Mouse (Mus musculus) CD4-positive, CD25-positive, alpha-beta regulatory T cell, adult 4 months (primary cell): ENCODE data around the gene Shroom3. TPM values are rescaled to one million over a fixed set of nuclear protein-coding genes. Genes with fewer than 3 reads are reported as not detected.

ENCODE experiments used
- ATAC-seq: one replicate; pipeline ENCODE4 v1.8.0; 2017
- polyA plus RNA-seq, 2 experiments: library from polyadenylated mRNA; unstranded; fragments of 100-300 nt; shearing (Covaris generic); gene quantifications; one replicate each; pipeline ENCODE4 v1.2.1; 2017

The Shroom3 gene
- polyA plus RNA-seq, 2 experiments from 2014 or later = not detected

DNA sequence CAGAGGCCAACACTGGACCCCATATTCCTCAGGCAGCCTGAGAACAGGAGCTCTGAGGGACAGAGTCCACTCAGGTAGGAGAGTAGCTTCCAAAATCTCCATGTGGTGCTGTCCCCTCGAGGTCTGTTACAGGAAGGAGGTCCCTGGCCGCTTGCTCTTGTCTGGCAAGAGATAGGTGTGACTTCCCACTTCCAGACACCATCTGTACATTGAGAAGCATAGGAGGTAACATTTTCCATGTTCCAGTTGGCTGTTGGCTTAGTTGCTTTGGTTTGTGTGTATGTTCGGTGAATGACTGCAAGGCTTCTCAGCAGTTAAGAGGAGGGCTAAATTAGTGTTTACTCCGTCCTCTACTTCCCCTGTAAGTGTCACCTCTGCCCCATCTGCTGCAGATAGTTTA, 254.5 kb downstream of the Shroom3 start:
- ATAC-seq = no peak

DNA sequence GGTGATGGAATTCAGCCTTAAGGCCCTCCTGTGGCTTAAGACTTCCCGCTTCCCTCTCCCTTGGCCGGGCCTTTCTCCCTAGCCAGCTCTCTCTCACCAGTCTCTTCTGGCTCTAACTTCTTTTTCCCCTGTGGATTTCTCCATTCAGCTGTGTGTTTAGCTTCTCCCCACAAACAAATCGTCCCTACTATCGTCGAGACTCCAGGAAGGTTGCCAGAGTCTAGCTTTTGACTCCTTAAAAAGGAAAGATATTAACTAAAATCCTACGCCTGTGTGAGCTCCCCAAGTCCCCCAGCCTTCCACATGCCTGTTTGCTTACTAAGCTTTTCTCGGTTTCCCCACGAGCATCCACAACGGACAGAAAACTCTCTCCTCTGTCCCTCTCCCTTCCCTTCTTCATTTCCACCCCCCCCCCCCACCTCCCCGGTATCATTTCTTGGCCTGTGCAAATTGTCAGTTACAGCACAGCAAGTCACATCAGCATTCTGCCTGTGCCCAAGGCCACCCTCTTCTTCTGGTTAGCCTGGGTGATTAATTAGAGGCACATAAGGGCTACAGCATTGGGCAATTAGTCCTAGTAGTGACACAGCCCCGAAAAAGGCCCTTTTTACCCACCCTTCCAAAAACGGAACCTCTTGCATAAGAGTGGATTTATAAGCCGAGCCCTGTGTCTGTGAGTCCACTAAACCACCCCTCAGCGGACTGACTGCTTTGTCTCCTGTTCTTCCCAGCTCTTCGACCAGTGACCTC, 256.2 kb downstream of the Shroom3 start:
- ATAC-seq = no peak

DNA sequence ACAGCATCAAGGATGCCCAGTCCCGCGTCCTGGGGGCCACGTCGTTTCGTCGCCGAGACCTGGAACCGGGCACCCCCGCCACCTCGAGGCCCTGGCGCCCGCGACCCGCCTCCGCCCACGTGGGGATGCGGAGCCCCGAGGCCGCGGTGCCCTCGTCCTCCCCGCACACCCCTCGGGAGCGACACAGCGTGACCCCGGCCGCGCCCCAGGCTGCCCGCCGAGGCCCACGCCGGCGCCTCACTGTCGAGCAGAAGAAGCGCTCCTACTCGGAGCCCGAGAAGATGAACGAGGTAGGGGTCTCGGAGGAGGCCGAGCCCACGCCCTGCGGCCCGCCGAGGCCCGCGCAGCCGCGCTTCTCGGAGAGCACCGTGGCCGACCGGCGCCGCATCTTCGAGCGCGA, 258.9 kb downstream of the Shroom3 start:
- no peak for ATAC-seq

DNA sequence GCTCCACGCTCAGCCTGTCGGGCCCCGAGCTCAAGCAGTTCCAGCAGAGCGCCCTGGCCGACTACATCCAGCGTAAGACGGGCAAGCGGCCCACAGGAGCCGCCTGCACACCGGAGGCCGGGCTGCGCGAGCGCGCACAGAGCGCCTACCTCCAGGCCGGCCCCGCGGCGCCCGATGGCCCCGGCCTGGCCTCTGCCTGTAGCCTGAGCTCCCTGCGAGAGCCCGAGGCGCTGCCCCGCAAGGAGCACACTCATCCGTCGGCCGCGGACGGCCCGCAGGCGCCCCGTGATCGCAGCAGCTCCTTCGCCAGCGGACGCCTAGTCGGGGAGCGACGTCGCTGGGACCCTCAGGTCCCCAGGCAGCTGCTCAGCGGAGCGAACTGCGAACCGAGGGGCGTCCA, 259.3 kb downstream of the Shroom3 start:
- ATAC-seq = no peak

DNA sequence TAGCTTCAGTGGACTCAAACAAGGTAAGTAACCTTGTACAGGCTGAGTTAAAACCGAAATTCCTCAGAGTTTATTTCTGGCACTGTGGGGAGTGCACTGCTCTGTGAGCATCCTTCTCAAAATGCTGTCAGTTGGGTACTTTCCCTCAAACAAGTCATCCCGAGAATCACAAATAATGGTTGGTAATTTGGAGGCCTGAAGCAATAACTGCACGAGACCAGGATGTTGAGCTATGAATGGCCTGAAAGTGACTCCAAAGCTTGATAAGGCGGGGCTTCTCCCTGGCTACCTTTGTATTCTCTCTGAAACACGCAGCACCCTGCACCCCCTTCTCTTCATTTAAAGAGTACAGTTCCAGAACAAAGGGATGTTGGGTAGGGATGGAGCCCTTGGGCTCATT, 261.6 kb downstream of the Shroom3 start:
- ATAC-seq = no peak

DNA sequence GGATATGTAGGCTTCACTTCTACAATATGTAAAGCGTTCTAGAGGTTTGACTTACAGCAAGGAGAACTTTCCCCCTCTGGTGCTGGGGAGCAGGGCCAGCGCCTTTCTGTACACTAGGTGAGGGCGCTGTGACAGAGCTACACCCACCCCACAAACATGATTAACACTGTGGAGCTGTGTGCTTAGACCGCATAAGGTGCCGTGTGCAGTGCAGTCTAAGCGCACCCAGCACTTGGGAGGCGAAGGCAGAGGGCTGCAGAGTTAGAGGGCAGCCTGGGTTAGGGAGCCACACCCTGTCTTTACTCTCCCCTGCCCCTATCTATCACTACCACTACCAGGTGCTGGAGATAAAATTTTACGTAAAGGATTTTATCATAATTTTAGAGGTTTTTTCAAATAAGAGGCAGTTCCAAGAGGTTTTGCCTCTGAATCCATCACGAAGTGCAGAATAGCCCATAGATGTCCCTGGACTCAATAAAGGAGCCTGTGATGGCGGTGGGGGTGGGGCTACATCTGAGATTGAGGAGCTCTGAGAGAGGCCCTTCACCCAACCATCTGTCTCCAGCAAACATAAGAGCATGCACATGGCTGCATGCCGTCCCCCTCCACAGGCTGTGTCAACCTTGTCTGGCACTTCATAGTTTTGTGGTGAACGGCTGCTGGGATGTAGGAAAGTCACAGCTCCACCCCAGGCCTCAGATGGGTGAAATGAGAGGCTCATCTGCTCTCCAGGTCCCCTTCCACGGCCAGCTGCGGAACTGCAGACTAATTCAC, 265.9 kb downstream of the Shroom3 start:
- no peak for ATAC-seq

DNA sequence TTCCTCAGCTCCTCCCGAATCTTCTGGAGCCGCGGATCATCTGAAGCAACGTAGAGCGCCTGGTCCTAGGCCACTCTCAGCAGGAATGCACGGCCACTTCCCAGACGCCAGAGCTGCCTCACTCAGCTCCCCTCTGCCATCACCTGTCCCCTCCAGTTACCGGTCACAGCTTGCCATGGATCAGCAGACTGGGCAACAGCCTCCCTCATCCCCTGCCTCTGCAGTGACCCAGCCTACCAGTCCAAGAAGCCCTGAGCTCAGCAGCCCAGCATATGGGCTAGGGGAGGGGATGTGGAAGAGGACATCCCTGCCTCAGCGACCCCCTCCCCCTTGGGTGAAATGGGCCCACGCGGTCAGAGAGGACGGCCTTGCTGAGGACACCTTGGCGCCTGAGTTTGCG, 267.3 kb downstream of the Shroom3 start:
- ATAC-seq = no peak

DNA sequence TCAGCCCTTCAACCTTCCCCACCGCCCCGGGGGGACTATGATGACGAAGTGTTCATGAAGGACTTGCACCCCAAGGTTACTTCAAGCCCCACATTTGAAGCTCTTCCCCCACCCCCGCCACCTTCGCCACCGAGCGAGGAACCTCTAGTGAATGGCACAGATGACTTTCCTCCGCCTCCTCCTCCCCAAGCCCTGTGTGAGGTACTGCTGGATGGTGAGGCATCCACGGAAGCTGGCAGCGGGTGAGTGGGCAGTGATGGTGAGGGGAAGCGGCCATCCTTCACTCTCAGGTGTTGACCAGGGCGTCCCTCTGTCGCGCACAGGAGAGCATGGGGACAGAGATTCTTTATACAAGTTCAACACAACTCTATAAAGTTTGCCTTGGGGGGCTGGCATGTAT, 267.8 kb downstream of the Shroom3 start:
- no peak for ATAC-seq

DNA sequence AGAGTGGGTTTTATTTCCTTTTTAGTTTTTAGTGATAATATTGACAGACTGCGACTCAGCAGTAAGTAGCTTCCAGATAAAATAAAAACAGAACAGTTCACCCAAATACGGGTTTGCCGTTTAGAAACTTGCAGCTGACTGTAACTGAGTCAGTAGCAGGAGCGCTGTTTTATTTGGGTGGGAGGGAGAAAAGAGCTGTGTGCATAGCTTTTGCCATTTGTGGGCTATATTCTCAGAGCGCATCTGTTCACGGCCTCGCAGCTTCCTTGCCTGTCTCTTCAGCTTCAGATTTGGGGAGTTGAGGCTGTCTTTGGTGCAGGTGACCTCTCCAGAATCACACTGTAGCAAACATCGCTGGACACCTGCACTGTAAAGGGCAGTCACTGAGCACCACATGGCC, 270.6 kb downstream of the Shroom3 start:
- ATAC-seq = no peak

DNA sequence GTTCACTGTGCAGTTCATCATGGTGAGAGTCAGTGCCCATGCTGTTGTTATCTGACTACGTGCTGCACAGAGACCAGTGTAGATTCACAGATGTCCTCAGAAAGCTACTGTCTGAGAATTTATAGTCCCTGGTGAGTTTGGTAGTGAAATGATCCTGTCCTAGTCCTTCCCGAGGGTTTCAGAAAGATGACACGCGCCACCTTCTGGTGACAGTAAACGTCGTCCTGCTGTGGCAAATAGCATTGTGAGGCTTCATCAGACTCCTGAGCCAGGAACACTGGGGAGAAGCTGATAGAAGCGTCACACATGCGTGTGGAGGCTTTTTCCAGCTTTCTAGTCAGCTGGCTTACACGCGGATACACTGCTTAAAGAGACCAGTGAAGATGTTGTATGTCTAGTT, 271.1 kb downstream of the Shroom3 start:
- no peak for ATAC-seq

DNA sequence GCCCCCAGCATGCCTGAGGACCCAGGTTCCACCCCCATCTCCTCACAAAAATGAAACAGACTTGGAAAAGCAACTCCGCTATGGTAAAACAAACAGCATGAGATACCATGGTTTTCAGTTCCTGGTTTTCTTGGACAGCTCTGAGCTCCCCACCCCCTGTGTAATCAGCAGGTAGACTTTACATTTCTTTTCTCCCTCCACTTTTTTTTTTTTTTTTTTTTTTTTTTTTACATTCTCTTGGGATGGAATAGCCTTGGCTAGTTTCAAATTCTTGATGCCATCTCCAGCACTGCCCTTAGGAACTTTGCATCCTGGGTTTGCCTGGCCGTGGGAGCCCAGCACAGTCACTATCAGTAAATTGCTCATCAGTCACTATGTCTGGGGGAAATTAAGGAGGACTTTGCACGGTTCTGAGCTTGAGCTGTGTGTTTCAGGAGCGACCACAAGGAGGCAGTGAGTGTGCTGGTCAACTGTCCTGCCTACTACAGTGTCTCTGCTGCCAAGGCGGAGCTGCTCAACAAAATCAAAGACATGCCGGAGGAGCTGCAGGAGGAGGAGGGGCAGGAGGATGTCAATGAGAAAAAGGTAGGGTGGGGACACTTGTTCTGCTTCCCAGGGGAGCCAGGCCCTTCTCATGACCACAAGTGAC, 271.7 kb downstream of the Shroom3 start:
- no peak for ATAC-seq

DNA sequence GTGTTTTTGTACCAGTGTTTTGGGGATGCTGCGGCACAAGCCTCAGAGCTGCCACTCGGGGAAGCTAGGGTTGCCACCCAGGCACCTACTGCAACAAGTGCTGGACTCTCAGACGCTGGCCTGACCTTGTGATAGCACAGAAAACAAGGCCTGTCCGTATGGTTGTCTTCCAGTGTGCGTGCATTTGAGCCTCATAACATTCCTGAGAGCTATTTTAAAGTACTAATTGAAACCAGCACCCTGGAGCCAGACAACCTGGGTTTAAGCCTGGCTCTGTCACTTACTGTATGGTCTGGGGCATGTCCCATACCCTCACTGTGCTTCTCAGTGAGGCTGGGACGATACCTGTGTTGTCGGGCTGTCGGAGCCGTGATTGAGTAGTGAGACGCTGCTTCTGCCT, 276.1 kb downstream of the Shroom3 start:
- ATAC-seq = no peak

DNA sequence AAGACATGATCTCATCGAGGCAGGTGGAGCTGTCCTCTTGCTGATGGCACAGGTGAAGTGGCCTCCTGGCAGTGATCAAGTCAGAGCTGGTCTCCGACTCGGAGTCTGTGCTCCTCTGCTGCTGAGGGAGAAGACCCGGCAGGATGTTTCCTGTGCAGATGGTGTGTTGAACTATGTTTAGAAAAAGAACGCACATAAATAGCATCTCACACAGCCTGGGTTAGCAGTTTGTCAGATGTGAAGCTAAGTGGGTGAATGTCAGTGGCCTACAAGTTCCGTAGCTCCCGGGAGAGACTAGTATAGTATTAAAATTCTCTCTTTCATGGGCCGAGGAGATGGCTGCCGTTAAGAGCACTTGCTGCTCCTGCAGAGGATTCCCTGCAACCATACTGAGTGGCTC, 276.5 kb downstream of the Shroom3 start:
- no peak for ATAC-seq

DNA sequence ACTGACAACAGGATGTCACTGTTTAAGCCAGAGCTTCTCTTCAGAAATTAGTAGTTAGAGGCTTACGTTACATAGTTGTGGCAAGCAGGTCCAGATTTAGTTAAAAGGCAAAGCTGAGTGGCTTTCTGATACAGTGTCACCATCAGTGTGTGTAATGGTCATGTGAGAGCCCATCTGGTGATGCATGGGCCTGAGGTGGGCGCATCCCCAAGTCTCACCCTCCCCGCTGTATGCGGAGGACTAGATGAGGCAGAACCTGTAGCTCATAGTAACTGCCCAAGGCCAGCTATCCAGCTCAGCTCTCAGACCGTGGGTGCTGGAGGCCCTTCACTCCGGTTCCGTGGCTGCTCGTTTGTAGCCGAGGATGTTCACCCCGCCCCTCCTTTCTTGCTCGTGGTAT, 278.1 kb downstream of the Shroom3 start:
- no peak for ATAC-seq

DNA sequence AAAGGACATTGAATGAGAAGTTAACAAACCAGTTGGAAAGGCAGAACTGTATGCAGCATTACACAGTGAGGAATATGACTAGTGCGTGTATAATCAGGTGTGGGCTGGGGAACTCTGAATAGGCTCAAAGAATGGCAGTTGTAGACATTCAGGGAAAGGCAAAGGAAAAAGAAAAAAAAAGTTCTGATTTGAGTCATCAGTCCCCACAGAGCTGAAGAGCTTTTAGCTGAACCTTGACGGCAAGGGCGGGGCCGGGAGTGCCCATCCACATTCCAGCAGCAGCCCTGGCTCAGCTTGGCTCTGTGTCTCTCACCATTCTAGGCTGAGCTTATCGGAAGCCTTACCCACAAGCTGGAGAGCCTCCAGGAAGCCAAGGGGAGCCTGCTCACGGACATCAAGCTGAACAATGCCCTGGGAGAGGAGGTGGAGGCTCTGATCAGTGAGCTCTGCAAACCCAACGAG, 278.6 kb downstream of the Shroom3 start:
- ATAC-seq = no peak

DNA sequence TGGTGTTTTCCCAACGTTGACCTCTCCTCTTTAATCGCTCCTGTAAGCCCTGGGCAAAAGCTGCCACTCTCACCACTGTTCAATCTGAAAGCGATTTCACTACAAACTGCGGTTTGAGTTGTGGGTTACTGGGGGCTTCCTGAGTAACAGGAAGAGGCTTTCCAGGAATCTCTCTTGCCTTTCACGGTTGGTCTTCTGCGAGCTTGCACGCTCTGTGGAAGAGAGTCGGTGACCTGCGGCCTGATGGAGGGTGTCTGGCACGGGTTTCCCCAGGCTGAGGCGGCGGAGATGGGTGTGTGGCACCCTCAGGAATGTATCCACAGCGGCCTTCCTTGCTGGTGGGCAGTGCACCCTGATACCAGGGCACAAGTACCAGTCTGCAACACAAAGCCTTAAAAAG, 281.5 kb downstream of the Shroom3 start:
- no peak for ATAC-seq

DNA sequence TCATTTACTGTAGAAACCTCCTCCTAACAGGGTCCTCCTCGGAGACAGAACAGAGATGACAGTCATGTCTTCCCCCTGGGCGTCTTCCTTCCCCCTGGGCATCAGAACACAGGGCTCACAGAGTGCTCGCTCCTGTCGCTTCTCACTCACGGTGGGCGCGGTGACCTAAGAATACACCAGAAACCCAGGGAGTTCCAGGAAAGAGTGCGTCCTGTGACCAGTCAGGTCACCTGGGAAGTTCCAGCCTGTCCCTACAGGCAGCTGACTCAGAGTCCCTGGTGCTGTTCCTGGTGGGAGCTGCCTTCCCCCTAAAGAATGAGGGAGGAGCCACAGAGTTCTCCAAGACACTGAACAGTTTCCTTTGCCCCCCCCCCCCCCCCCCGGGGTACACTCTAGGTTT, 283.9 kb downstream of the Shroom3 start:
- no peak for ATAC-seq

DNA sequence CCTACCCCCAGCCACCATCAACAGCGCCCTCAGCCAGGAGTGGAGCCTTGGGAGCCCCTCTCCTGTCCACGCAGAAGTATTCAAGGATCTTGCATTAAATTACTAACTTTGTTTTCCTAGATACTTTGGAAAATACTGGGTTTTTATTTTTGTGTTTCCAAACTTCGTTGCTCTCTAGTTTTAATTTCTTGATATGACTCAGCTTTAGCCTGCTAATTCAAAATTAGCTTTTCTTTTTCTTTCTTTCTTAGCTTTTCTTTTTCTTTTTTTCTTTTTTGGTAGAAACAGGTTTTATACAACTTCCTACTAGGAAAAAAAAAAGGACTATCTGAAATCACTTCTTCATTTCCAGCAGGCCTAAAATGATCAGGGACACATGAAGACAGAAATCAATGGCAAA, 284.7 kb downstream of the Shroom3 start:
- no peak for ATAC-seq

DNA sequence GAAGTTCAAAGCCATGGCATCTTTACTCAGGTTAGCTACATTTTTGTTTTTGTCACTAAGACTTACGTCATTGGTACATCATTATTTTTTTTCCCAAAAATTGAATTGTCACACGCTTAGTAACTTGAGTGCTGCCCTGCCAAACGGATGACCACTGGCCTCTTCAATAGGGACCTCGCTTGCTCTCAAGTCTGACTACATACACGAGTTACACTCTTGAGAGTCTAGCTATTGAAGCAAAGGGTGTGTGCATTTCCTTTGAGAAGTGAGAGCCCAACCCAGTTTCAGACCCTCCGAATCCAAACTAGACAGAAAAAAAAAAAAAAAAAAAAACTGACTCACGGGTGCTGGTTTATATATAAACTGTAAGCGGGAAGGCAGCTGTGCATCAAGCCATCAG, 286.2 kb downstream of the Shroom3 start:
- ATAC-seq = no peak

DNA sequence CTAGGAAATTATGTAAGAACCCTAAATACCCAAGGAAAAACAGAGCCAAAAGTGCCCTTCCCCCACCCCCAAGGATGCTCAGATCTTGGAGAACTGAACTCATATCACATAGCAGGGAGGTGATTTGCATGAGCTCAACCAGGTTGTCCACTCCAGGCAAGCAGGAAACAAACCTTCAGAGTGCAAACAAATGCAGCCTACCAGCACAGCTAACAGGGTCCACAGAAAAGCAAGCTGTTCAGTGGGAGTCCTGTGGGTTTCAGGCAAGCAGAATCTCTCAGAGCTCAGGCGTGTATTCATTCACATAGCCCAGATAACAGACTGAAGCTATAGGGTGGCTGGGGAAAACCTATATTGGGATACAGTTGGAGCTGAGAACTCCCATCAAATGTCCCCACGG, 286.7 kb downstream of the Shroom3 start:
- no peak for ATAC-seq

DNA sequence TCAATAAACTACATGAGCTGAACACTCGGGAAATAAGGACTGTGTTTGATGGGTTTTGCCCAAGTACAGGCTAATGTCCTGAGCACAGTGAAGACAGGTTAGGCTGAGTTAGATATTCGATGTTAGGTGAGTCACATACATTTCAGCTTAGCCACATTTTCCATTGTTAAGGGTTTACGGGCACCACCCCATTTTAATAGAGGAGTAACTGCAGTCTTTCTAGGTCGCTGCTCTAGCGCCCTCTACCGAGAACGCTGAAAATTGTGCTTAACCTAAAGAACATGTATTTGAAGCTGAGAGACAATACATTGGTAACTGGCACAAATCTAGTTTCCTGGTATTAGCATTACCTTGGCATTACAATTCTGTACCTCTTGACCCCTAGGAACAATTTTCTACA, 287.2 kb downstream of the Shroom3 start:
- no peak for ATAC-seq

DNA sequence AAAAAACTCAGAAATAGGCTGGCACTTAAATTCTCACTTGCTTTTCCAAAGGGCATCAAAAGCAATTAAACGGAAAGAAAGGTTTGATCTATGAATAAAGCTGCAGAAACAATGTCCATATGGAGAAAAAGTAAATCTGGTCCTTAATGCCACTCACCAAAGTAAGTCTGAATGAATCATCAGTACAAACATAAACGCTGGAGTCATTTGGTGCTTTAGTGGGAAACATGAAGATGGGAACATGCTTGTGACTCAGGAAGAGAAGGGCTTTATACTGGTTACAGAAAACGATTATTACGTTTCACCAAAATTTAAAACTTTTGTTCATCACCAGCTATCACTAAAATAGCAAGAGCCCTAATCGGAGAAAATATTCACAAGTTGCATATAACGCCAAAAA, 297.2 kb downstream of the Shroom3 start:
- no peak for ATAC-seq

DNA sequence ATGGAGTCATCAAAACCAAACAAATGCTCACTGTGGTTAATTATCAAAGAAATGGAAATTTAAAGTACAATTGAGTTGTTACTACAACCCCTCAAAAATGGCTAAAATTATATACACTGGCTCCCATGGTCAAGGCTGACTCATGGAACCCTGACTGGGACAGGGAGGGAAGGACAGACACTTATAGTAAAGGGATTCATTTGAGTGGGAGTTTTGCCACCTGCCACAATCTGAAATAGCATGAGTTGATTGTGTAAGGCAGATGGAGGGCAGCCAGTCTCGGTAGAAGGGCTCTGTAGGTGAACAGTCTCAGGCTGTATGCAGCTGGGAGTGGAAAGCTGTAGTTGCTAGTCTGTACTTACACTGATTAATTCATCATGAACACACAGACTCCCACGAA, 297.6 kb downstream of the Shroom3 start:
- no peak for ATAC-seq

DNA sequence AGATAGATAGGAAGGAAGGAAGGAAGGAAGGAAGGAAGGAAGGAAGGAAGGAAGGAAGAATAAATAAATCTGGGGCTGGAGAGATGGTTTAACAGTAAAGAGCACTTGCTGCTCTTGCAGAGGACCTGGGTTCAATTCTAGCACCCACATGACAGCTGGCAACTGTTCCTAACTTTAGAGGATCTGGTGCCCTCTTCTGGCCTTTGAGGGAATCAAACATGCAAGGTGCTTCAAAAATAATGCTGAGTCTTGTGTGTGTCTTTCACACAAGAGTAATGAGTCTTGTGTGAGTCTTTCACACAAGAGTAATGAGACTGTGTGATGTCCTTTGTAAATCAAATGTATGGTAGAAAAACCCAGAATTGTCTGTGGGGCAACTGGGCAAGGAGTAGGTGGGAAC, 299.4 kb downstream of the Shroom3 start:
- no peak for ATAC-seq
